Mouse (Mus musculus) CH12.LX (cell line): ENCODE measurements around the gene Naa80. TPM values are rescaled to one million over a fixed set of nuclear protein-coding genes. Genes with fewer than 3 reads are reported as not detected.

Experiments used
- DNase-seq: peaks from one replicate; pipeline ENCODE4 v3.0.0-alpha.2; 2013; ENCODE audit errors: extremely low read depth
- H3K27ac ChIP-seq: 2 replicates; pipeline ENCODE4 v1.5.1; 2012; ENCODE audit warnings: low read depth, mild to moderate bottlenecking, control low read depth, moderate library complexity; ENCODE audit not compliant: insufficient read depth
- H3K27me3 ChIP-seq: replicated peaks from 2 replicates; pipeline ENCODE3; 2012; ENCODE audit warnings: inconsistent platforms
- H3K36me3 ChIP-seq, 2 experiments: replicated peaks in 1 of 2; 2 replicates each; pipeline versions ENCODE3 to v1.6.1; 2012; ENCODE audit warnings: inconsistent platforms in 1 of 2, low read length in 1 of 2, mild to moderate bottlenecking in 1 of 2, mixed read lengths in 1 of 2, moderate library complexity in 1 of 2; ENCODE audit not compliant: control insufficient read depth in 1 of 2, insufficient read depth in 1 of 2
- H3K4me1 ChIP-seq, 2 experiments: 2 replicates each; pipeline ENCODE4 v1.6.1; 2012; ENCODE audit warnings: inconsistent platforms in 1 of 2, moderate library complexity in 1 of 2; ENCODE audit not compliant: insufficient read depth in 2 of 2, control insufficient read depth in 1 of 2
- H3K4me2 ChIP-seq: 2 replicates; pipeline ENCODE4 v1.6.1; 2012; ENCODE audit warnings: low read depth, mild to moderate bottlenecking, control low read depth; ENCODE audit not compliant: poor library complexity, insufficient read depth, severe bottlenecking
- H3K4me3 ChIP-seq, 3 experiments: fragments of 150-350 bp in 1 of 3; sonication (generic) in 1 of 3; replicated peaks in 1 of 3; 2 replicates each; pipeline versions ENCODE3 to v1.5.1; 2011 to 2012; ENCODE audit warnings: low read depth in 2 of 3, low read length in 2 of 3, mild to moderate bottlenecking in 2 of 3, moderate library complexity in 2 of 3, control low read depth in 1 of 3, improper control_type of control experiment in 1 of 3, inconsistent platforms in 1 of 3, mixed read lengths in 1 of 3; ENCODE audit not compliant: poor library complexity in 1 of 3
- H3K79me2 ChIP-seq: replicated peaks from 2 replicates; pipeline ENCODE4 v1.6.1; 2012; ENCODE audit warnings: mild to moderate bottlenecking, moderate library complexity; ENCODE audit not compliant: control insufficient read depth, poor library complexity, insufficient read depth, severe bottlenecking; ENCODE audit errors: extremely low read depth
- H3K9ac ChIP-seq: 2 replicates; pipeline ENCODE4 v1.6.1; 2012; ENCODE audit warnings: low read depth, mild to moderate bottlenecking, control low read depth, moderate library complexity; ENCODE audit not compliant: insufficient read depth
- H3K9me3 ChIP-seq: replicated peaks from 2 replicates; pipeline ENCODE3; 2012; ENCODE audit warnings: low read length, inconsistent platforms, mixed read lengths
- CHD1 ChIP-seq: IDR thresholded peaks from 2 replicates; pipeline ENCODE4 v1.6.1; 2012; ENCODE audit warnings: low read depth, low read length, improper control_type of control experiment, inconsistent platforms
- CHD2 ChIP-seq: IDR thresholded peaks from 2 replicates; pipeline ENCODE4 v1.6.1; 2011; ENCODE audit warnings: low read length, improper control_type of control experiment
- E2F4 ChIP-seq: IDR thresholded peaks from 2 replicates; pipeline ENCODE4 v1.6.1; 2011; ENCODE audit warnings: low read depth, low read length, improper control_type of control experiment; ENCODE audit not compliant: insufficient replicate concordance
- ELF1 ChIP-seq: IDR thresholded peaks from 2 replicates; pipeline ENCODE4 v1.6.1; 2014; ENCODE audit warnings: low read depth, mild to moderate bottlenecking, inconsistent platforms, low read length, improper control_type of control experiment
- ETS1 ChIP-seq: conservative IDR thresholded peaks from 2 replicates; pipeline ENCODE4 v1.6.1; 2012; ENCODE audit warnings: low read depth, mild to moderate bottlenecking, inconsistent platforms, low read length, improper control_type of control experiment, moderate library complexity
- GABPA ChIP-seq: IDR thresholded peaks from 2 replicates; pipeline ENCODE4 v1.6.1; 2012; ENCODE audit warnings: low read depth, low read length, improper control_type of control experiment, inconsistent platforms; ENCODE audit not compliant: insufficient replicate concordance
- HCFC1 ChIP-seq: IDR thresholded peaks from 2 replicates; pipeline ENCODE4 v1.6.1; 2012; ENCODE audit warnings: low read depth, mild to moderate bottlenecking, inconsistent platforms, low read length, improper control_type of control experiment
- IRF4 ChIP-seq: IDR thresholded peaks from 2 replicates; pipeline ENCODE4 v1.6.1; 2014; ENCODE audit warnings: low read depth, mild to moderate bottlenecking, inconsistent platforms, low read length, improper control_type of control experiment
- JUN ChIP-seq: IDR thresholded peaks from 2 replicates; pipeline ENCODE4 v1.6.1; 2011; ENCODE audit warnings: low read depth, mild to moderate bottlenecking, low read length, improper control_type of control experiment, moderate library complexity; ENCODE audit not compliant: insufficient read depth
- JUND ChIP-seq: conservative IDR thresholded peaks from 2 replicates; pipeline ENCODE4 v1.6.1; 2011; ENCODE audit warnings: low read depth, low read length, improper control_type of control experiment
- KAT2A ChIP-seq: IDR thresholded peaks from 2 replicates; pipeline ENCODE4 v1.6.1; 2012; ENCODE audit warnings: low read length, improper control_type of control experiment, inconsistent platforms; ENCODE audit not compliant: insufficient replicate concordance
- MAFK ChIP-seq: IDR thresholded peaks from 2 replicates; pipeline ENCODE4 v1.6.1; 2011; ENCODE audit warnings: low read length, improper control_type of control experiment; ENCODE audit not compliant: insufficient replicate concordance
- MAZ ChIP-seq: IDR thresholded peaks from 2 replicates; pipeline ENCODE4 v1.6.1; 2012; ENCODE audit warnings: low read depth, mild to moderate bottlenecking, inconsistent platforms, low read length, improper control_type of control experiment, moderate library complexity
- MEF2A ChIP-seq: IDR thresholded peaks from 2 replicates; pipeline ENCODE4 v1.6.1; 2014; ENCODE audit warnings: low read depth, mild to moderate bottlenecking, inconsistent platforms, low read length, improper control_type of control experiment, borderline replicate concordance
- MXI1 ChIP-seq: IDR thresholded peaks from 2 replicates; pipeline ENCODE4 v1.6.1; 2011; ENCODE audit warnings: mild to moderate bottlenecking, low read depth, low read length, improper control_type of control experiment
- MYC ChIP-seq: IDR thresholded peaks from 2 replicates; pipeline ENCODE4 v1.6.1; 2011; ENCODE audit warnings: low read depth, mild to moderate bottlenecking, improper control_type of control experiment, low read length
- NELFE ChIP-seq: IDR thresholded peaks from 2 replicates; pipeline ENCODE4 v1.6.1; 2011; ENCODE audit warnings: low read depth, low read length, improper control_type of control experiment
- NRF1 ChIP-seq: IDR thresholded peaks from 2 replicates; pipeline ENCODE4 v1.6.1; 2014; ENCODE audit warnings: low read depth, mild to moderate bottlenecking, inconsistent platforms, low read length, improper control_type of control experiment, moderate library complexity
- PAX5 ChIP-seq: IDR thresholded peaks from 2 replicates; pipeline ENCODE4 v1.6.1; 2012; ENCODE audit warnings: low read length, inconsistent platforms, mixed read lengths
- POLR2A ChIP-seq: IDR thresholded peaks from 2 replicates; pipeline ENCODE4 v1.6.1; 2011; ENCODE audit warnings: low read depth, mild to moderate bottlenecking, improper control_type of control experiment, low read length
- POLR2AphosphoS2 ChIP-seq: IDR thresholded peaks from 2 replicates; pipeline ENCODE4 v1.6.1; 2011; ENCODE audit warnings: low read depth, low read length, improper control_type of control experiment
- RAD21 ChIP-seq: IDR thresholded peaks from 2 replicates; pipeline ENCODE4 v1.6.1; 2011; ENCODE audit warnings: low read depth, mild to moderate bottlenecking, low read length, improper control_type of control experiment, moderate library complexity
- RCOR1 ChIP-seq: conservative IDR thresholded peaks from 2 replicates; pipeline ENCODE4 v1.6.1; 2012; ENCODE audit warnings: low read depth, mild to moderate bottlenecking, inconsistent platforms, low read length, improper control_type of control experiment
- SMC3 ChIP-seq: IDR thresholded peaks from 2 replicates; pipeline ENCODE4 v1.6.1; 2011; ENCODE audit warnings: low read depth, low read length, improper control_type of control experiment
- TBP ChIP-seq: conservative IDR thresholded peaks from 2 replicates; pipeline ENCODE4 v1.6.1; 2011; ENCODE audit warnings: low read depth, low read length, improper control_type of control experiment
- TCF12 ChIP-seq: IDR thresholded peaks from 2 replicates; pipeline ENCODE4 v1.6.1; 2014; ENCODE audit warnings: low read depth, mild to moderate bottlenecking, inconsistent platforms, low read length, improper control_type of control experiment
- USF1 ChIP-seq: IDR thresholded peaks from 2 replicates; pipeline ENCODE4 v1.6.1; 2014; ENCODE audit warnings: low read depth, mild to moderate bottlenecking, inconsistent platforms, low read length, improper control_type of control experiment
- ZC3H11A ChIP-seq: IDR thresholded peaks from 2 replicates; pipeline ENCODE4 v1.6.1; 2012; ENCODE audit warnings: low read depth, mild to moderate bottlenecking, inconsistent platforms, low read length, improper control_type of control experiment
- ZMIZ1 ChIP-seq: IDR thresholded peaks from 2 replicates; pipeline ENCODE4 v1.6.1; 2012; ENCODE audit warnings: low read depth, mild to moderate bottlenecking, inconsistent platforms, low read length, improper control_type of control experiment
- dilution Hi-C: fragments of 300-500 bp; cut with MboI; formaldehyde crosslinking; loops from 2 replicates; pipeline ENCODE4 v1.14.3; 2020; ENCODE audit warnings: low sequenced_read_pairs; ENCODE audit not compliant: extremely low pct_unique_long_range_greater_than_20kb, extremely low pct_ligation_motif_present
- in situ Hi-C: fragments of 300-500 bp; cut with MboI; formaldehyde crosslinking; loops from 3 replicates; pipeline ENCODE4 v1.14.3; 2019; ENCODE audit warnings: low sequenced_read_pairs, low pct_ligation_motif_present, low pct_unique_long_range_greater_than_20kb, mixed read lengths
- polyA plus RNA-seq: library from polyadenylated mRNA; unstranded; fragments of >175 nt; gene quantifications from 2 replicates; pipeline ENCODE4 v1.2.1, GENCODE M21; 2012; ENCODE audit warnings: low read depth; ENCODE audit not compliant: insufficient read length
- total RNA-seq, 2 experiments: library from RNA; depleted of rRNA; stranded (reverse); fragments of 300-350 nt in 1 of 2; fragments of >200 nt in 1 of 2; gene quantifications; 2 replicates each; pipeline ENCODE4 v1.2.3; 2012 to 2014

Naa80 gene
- total and polyA plus RNA-seq, 3 experiments, result 1.7 to 9.3 (median 4.8) TPM

GRCm38 (mm10) chr9:107556346-107556745 is 22.3 kb upstream of the Naa80 start:
- Histone ChIP-seq H3K27ac (no peak overlapping the region), H3K4me1 (peaks cover 10 to 22% of the 10 kb centered on the region in 2 experiments)
- no peak; the same call in 1 of the 2 replicates for TF ChIP-seq ELF1
- no peak for TF ChIP-seq RCOR1
- TF ChIP-seq ZC3H11A, result no peak
- no peak for TF ChIP-seq USF1
- no peak for TF ChIP-seq GABPA
- no peak for TF ChIP-seq MAFK
- TF ChIP-seq MEF2A, result no peak
- no peak for TF ChIP-seq JUN
- TF ChIP-seq KAT2A, result no peak
- TF ChIP-seq POLR2A, result no peak
- no peak for TF ChIP-seq CHD2
- TF ChIP-seq TBP, result no peak
- no peak for TF ChIP-seq SMC3
- no peak for TF ChIP-seq HCFC1
- TF ChIP-seq JUND, result no peak
- no peak for TF ChIP-seq E2F4

GRCm38 (mm10) chr9:107563029-107563581 is 15.6 kb upstream of the Naa80 start, which contains the start of gene Tusc2:
Gene Tusc2 (plus strand): TSS chr9:107563255.
- Histone ChIP-seq H3K4me3 (peak within 1 kb of the TSS; percentile 71 to 85 (median 79)), H3K9me3 (no peaks in the 10 kb centered on the region), H3K9ac (peak within 1 kb of the TSS; percentile 64), H3K4me2 (peak within 1 kb of the TSS; percentile 87), H3K27ac (no peak within 1 kb of the TSS), H3K79me2 (peaks cover 9% of the 10 kb centered on the region), H3K27me3 (no peaks in the 10 kb centered on the region), H3K36me3 (peaks cover 42 to 68% of the 10 kb centered on the region in 2 experiments), H3K4me1 (peaks cover 16 to 45% of the 10 kb centered on the region in 2 experiments)
- dilution Hi-C loops, result no loop called here
- in situ Hi-C loops, result no loop called here
- TF ChIP-seq POLR2AphosphoS2 (peak; percentile 96), CHD1 (no peak), ZC3H11A (no peak), MYC (no peak), ETS1 (0 out of 2 replicates have a peak, but pooled peaks have one; percentile 21), JUN (no peak), MAFK (no peak), NRF1 (peak; percentile 53), MXI1 (peak; percentile 97), TBP (no peak), RAD21 (no peak), ZMIZ1 (peak; percentile 83), TCF12 (0 out of 2 replicates have a peak, but pooled peaks have one; percentile 25), CHD2 (peak; percentile 90), HCFC1 (peak; percentile 84), MAZ (no peak), KAT2A (peak; percentile 56; the same call in 1 of the 2 replicates), PAX5 (no peak), ELF1 (peak; percentile 94), MEF2A (peak; percentile 12; the same call in 1 of the 2 replicates), IRF4 (peak; percentile 59; the same call in 1 of the 2 replicates), POLR2A (peak; percentile 76), NELFE (peak; percentile 60; the same call in 1 of the 2 replicates)
- peak; percentile 94 for DNase-seq

More at GRCm38 (mm10) chr9:107556346-107556745, 22.3 kb upstream of the Naa80 start:
- Histone ChIP-seq H3K9me3 (no peaks in the 10 kb centered on the region), H3K79me2 (peaks cover 29% of the 10 kb centered on the region), H3K9ac (peak overlapping the region; percentile 77; the same call in 1 of the 2 replicates), H3K4me2 (peak overlapping the region; percentile 90), H3K4me3 (peak overlapping the region in 1 of 3 experiments; percentile 91), H3K27me3 (no peaks in the 10 kb centered on the region), H3K36me3 (peaks cover 36 to 58% of the 10 kb centered on the region in 2 experiments)
- in situ Hi-C loops (no loop called here), dilution Hi-C loops (no loop called here)
- DNase-seq, result no peak
